Mouse (Mus musculus) heart, adult 9 months (tissue): Measurements from ENCODE around the gene Dennd1a.

Experiments used
- DNase-seq, 2 experiments: peaks; one replicate each; pipeline ENCODE4 v3.0.0; 2022; ENCODE audit warnings: low spot score in 2 of 2

Gene Dennd1a

DNA sequence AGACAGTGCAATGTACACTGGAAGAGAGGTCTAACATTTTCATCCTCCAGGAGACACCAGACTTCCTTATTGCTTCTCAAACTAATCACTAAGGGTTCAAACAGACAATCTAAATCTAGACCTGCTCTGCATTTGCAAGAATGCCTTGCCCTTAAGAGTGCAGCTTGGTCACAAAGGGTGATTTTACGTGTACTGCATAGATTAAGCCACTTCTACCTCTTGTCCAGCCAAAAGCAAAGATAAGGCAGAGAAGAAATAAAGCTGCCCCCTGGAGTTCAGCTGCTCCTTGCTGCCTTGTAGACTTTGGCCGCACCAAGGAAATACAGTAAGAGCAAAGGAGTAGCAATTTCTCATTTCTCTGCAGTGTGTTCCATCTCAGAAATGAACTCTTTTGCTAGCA is 172.2 kb downstream of the Dennd1a start:
- DNase-seq = no peak

DNA sequence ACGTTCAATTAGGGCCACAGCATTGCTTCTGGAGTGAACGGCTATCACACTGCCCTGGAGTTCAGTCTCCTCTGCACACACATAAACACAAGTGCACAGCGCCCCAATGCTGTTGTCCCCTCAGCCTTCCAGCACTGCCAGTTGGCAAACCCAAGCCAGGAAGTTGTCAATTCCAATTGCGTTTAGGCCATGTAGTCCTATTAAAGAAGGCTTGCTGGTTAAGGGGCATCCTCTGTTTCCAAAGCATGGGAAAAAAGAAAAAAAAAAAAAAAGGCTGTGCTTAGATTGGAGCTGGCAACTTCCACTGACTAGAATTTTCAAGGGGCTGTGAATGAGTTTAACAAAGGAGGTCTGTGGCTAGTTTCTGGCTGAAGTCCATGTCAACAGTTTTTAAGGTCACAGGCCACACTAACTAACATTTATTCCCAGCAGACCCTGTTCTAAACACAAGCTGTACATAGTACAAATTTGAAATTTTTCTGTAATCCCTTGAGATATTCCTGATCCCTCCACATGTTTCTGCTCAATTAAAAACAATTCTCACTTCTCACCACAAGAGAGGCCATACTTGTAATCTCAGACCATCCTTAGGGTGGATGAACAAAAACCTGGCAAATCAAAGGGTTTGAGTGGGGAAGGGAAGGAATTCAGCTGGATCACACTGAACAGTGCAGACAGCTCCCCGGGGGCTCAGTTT is 175.4 kb downstream of the Dennd1a start:
- peak; percentile 44 to 55 for DNase-seq

DNA sequence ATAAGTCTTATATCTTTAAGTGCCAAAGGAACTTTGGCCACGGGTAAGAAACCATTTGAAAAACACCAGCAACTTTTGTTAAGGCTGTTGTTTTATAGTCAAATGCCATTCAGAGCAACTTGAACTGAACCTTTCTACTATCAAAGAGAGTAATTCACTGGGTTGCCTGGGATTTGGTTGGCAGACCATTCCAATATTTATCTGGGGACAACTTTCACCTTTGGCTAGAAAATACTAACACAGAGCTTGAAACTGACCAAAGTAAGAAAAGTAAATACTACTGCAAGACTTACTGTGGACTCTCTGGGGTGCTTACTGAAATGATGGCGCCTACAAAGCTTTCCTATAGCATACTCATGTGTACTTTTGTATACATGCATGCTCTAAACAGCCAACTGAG is 178.6 kb downstream of the Dennd1a start:
- no peak for DNase-seq

DNA sequence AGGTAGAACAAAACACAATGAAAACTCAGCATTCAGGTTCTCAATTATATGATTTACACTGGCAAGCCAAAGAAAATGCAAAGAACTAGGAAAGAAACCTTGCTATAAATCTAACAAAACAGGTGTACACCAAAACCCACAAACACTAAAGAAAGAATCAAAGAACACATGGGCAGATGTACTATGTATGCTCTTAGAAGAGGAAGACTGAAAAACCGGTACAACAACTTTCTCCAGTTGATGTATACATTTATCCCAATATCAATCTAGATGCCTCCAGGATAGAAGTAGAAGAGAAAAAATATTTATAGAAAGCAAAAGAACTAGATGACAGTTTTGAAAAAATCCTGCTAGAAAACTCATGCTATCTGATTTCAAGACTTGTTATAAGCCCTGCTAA is 184.5 kb downstream of the Dennd1a start:
- DNase-seq = no peak

DNA sequence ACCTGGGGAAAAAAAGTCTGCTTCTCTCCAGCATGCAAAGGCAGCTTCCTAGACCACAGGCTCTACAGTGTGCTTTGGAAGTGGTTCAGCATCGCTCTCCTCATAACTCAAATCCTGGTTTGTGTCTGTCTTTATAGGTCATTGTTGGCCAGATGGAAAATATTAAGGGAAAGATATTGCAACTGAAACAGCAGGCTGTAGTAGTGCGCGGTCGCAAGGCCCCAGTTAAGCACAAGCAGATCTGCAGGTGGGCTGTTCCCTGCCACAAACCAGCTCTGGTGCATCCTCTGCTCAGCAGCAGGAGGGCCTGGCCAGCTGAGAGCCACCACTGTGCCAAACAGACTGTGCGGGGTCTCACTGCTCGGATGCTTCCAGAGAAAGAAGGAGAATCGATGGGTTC is 186.9 kb downstream of the Dennd1a start:
- no peak for DNase-seq

DNA sequence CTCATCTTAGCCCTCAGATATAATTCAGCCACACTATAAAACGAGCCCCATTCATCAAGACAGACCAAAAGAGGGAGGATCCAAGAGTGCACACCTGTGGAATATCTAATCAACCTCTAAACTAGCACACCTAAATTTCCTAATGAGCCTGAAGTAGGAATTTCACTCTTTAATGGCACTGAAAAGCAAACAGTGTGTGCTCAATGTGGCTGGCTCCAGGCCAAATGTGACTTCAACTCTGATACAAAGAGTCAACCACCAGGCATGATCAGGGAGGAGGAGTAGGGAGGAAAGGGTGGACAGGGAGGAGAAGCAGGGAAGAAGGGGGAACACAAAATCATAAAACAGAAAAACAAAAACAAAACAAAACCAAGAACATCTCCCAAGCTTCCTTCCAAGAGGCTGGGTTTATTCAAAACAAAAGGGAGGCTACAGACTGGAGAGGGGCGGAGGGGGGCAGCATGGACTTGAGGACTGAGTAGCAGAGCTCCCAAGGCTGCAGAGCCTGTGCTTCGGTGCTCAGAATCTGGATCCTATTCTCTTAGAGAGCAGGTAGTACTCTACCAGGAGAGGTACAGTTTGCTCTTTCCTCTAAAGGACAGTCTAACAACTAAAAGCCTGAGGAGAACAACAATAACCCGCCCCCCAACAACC is 187.9 kb downstream of the Dennd1a start:
- peak; percentile 5 to 6 for DNase-seq

DNA sequence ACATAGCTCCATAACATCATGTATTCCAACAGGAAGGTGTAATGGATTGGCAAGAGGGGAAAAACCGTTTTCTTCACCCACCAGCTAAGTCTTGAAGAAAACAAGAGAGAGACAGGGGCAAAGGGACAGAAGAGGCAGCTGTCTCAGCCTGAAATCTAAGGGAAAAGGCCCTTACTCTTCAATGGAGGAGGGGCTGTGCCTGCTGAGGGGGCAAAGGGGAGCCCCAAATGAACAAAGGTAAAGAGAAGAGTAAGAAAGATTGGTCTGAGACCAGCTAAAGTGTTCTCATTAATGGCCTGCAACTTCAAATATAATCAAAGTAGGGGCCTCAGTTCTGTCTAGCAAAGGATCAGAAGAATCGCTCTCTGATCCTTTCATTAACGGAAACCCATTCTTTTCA is 189.7 kb downstream of the Dennd1a start:
- no peak for DNase-seq

DNA sequence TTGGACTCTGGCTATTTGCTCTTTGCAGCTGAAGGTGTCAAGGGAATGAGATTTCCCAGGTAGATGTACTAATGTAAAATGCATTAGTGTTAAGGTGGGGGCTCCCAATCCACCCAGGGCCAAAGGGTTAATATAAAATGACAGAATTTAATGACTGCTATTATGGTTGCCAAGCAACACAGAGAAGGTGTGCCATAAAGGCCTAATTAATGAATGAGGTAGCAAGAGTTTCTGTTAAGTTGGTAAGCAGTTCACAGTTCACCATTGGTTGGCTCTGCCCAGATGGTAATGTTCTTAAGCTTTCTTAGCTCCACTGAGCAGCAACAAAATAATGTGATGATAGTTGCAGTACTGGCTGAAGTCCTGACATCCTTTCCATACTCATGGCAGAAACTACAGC is 190.9 kb downstream of the Dennd1a start:
- DNase-seq = no peak

DNA sequence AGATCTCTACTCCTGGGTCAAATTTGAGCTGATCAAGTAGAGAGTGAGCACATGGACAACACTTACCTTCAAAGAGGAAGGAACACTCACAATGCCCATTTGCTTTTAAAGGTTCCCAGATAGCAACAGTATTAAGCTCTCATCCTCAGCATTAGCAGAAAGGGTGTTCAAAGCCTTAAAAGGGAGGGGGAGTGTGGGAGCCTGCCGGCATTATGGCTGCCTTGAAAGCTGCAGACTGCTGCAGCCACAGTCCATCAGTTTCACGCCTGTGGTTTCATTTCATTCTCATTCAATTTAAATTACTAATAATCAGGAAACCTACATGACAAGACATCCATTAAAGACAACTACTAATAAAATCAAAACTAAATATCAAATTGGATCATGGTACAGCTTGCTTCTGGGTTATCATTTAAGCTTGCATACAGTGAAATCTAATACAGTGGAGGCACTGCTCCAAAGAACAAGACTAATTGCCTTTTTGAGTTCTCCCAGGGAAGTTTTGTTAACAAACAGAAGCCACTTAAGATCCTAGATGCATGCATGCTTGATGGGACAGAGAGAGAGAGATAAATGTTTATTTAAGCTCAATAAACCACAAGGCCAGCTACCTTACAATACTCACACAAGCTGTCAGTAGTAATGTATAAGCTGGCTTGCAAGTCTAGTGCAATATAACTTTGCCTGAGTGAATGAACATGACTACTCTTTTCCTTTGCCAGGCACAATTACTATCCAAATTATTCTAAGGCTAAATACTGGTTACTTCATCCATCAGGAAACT is 192.6 kb downstream of the Dennd1a start:
- DNase-seq = no peak

DNA sequence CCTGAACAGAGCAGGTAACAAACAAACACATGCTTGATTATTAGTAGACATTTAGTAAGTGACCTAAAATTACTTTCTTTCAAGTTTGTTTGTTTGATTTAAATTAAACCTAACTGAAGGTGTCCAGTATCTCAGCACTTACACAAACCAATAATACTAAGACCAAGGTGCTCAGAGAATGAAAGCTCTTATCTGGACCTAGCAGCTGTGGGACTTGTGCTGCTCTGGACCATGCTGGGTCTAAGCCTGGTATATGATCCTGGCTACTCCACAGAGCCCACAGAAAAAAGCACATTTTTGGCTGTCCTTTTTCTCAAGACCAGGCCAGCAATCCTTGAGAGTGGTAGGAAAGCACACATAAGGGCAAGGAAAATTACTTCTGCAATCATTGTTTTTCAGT is 193.2 kb downstream of the Dennd1a start:
- DNase-seq = no peak

DNA sequence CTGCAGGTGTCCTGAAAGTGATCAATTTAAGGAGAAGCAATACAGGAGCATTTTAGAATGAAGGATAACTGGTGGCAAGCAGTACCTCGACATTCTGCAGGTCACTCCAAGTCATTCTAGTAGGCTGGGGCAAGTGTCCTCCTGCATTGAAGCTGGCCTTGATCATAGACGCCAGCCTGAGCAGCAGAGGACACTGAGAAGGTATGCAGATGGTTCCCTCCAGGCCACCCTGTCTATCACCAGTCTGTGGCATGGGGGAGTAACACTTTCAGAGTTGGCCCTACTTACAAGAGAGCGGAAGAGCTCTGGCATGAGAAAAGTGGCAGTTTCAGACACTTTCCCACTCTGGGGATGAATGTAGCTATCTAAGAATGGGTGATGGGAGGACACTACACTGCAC is 193.9 kb downstream of the Dennd1a start:
- DNase-seq = no peak

DNA sequence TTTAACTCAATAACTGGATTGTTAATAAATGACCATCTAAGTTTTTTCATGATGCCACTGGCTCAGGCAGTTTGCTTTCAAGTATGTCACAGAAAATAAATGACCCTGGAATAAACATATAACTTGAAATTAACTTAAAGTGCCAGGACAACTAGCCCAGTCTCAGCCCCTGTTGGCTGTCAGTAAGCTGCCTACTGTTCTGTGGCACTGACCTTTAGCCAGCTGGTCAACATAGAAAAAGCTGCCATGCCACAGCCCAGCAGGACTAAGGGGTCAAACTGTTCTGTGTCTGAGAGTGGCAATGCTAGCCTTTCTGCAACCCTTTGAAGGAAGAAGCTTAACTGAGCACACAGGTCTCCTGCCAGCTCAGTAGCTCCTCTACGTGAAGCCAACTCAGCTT is 198.8 kb downstream of the Dennd1a start:
- no peak for DNase-seq

DNA sequence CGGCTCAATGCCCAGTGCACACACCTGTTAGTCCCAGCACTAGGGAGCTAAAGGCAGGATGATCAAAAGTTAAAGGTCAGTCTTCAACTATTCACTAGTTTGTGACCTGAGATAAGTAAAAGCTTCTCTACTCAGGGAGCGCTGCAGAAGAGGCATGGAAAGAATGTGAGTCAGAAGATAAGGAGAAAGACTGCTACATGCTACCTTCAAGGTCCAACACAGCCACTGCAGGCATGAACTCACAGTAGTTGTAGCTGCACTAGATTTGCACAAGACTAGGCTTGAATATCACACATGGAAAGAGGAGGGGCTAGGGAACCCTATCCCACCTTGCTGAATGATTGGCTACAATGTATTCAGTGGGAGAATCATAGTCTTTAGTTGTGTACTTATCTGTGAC is 202.1 kb downstream of the Dennd1a start:
- no peak for DNase-seq

DNA sequence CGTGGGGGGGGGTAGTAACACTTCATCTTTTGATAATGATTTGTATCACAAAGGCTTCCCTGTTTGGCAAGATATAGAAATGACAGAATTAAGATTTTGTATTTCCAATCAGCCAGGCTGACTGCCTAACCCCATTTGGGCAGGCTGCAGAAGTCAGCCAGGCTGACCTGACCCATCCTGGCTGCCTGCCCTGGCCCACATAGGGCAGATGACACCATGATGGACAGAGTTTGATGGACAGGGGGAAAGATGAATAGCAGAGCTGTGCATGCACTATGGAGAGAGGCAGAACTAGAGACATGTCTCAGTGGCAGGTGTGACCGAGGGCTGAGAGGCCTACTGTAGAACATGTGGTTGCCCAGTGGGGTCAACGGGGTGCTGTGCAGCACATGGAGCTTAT is 203.9 kb downstream of the Dennd1a start:
- DNase-seq = no peak

DNA sequence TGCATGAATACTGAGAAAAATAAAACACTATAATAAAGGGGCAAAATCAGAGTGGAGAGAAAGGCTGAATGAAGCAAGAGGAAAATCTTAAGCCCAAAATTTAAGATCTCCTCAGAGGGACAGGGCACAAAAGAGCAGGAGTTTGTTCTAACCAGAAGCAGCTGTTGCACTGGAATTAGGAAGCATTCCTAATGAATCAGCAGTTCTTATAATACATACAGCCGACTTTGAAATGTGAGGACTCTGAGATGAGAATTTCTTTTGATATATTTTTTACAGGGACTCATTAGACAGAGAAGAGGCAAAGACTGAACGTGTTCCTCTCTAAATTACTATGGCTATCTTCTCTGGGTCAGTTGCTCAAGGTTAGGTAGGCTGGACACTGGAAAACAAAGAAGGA is 212.7 kb downstream of the Dennd1a start:
- no peak for DNase-seq

DNA sequence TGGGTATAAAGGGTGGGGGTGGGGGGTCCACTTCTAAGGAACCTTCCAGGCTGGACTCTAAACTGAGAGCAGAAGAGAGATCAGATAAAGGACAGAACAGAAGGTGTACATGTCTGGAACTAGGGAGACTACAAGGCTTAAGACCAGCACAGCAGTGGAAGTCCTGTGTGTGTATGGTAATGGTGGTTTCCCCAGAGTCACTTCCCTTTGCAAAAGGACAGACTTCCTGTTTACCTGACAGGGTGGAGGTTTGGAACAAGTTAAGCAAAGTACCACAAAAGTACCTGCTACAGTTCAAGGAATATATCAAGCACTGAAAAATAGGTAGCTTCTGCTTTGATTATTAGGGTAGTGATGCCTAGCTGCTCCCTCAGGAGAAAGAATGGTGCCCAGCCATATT is 215.1 kb downstream of the Dennd1a start:
- DNase-seq = no peak

DNA sequence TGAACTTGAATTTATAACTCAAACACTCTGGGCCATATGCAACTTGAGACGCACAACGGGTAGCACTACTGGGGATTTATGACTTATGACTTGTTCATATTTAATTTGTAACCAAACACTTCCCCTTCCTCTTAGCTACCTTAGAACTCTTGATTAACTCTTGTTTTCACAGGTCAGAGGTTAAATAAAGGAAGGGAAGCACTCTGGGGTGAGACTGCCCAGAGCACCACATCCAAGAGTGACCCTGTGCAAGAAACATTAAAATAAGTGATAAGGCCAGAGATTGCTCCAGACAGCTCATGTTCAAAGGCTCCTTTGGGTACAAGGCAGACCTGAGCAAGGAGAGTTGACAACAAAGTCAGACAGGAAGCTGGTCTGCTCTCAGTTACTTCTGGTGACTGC is 219.0 kb downstream of the Dennd1a start:
- no peak for DNase-seq

DNA sequence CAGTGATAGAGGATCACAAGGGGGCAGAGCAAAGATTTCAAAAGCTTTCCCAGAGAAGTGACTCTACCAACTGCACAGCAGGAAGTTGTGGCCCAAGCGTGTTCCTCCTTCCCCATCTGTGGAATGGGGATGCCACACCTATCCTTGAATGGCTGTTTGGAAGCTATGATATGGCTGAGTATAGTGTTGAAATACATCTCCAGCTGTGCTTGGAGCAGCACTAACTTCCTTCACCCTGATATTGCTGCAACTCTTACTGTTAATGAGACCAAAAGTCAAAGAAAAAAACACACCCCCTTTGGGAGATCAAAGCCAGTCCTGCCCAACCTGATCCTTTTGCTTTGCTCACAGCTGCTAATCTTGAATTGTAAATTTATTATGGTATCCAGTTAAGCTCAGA is 221.3 kb downstream of the Dennd1a start:
- DNase-seq = no peak

DNA sequence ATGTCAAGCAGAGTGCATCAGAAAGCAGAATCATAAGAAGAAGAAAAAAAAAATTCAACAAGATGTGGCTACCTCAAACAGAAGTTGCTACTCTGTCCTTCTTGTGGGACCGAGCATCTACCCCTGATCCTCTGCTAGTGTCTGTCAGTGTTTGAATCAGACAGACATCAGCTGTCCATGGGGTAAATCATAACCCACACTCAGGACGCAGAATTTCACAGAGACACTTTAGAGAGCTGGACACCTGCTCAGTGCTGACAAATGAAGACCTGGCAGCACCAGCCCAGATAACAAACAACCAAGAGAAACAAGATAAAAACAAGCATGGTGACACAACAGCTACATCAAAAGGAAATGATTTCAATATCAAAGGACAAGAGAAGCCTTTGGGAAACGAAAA is 222.9 kb downstream of the Dennd1a start:
- DNase-seq = no peak

DNA sequence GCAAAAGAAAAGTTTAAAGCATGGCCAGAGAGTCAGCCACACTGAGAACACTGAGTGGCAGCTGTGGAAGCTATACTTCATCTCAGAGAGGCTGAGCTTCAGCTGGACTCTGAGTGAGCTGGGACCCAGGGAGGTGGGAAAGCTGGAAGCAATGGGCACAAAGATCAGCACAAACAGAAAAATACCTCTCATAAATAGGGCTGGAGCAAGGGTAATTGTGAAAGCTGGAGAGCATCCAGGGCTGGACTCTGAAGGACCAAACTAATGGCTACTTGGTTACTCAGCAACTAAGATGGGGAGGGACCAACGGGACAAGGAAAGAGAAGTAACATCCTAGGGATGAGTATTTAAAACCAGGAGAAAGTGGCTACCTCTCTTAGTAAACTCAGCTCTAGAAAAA is 225.0 kb downstream of the Dennd1a start:
- DNase-seq = no peak

DNA sequence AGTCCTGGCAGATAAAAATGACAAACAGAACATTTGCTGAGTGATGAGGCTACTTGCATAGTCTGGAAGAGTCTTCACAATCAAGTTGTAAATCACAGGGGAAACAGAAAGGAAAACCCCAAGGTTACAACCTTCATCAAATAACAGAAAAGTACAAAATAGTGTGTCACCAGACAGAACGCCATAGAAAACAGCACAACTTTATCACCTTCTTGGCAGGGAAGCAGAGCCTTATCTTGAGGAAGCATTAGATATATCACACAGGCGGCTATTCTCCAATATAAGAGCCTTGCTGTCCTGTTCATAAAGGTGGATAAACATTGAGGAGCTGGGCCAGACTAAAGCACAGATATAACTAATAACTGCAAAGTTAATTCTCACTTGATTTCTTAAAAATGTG is 225.7 kb downstream of the Dennd1a start:
- DNase-seq = no peak

DNA sequence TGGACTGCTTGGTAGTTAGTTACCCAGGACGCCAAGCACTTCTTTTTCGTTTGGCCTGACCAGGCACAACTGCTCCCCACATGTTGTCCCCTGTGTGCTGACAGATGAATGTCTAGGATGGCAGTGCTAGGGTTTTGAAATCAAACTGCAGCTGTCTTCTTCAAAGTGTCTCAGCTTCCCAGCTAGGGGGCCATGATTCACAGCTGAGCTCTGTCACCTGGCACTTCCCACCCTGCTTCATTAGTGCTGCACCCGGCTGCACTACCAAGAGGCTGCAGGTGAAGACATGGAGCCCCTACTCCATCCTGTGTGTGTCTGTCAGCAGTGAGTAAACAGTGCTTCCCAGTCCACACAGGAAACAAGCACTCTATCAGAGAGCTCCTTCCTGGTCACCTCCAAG is 234.8 kb downstream of the Dennd1a start:
- DNase-seq = no peak

DNA sequence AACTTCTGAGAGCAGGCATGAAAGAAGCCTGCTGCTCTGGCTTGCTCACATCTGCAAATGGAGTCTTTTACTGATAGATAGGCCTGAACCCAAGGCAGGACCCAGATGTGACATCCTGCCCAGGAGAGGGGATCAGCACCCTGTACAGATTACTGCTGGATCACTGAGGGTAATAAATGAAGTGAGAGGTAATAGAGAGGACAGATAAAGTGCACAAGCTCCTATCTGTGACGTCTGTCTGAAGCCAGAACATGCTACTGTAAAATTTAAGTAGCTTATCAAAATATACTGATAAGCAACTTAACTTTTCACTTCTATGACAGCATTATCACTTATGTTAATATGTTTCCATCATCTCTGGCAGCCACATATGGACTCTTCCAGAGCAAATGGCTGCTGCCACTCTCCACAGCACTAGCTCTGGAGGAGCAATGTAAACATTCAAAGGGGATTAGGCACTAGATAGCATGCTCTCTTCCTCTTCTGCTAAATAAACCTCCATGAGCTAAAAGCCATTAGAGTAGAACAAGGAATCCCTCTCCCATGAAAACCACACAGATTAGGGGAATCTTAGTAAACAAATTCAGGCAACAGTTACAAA is 235.6 kb downstream of the Dennd1a start:
- DNase-seq = no peak
